Mouse (Mus musculus): ENCODE measurements around the gene Insl5. TPM values are rescaled to one million over a fixed set of nuclear protein-coding genes. Genes with fewer than 3 reads are reported as not detected.

The Insl5 gene
- total RNA-seq, 1 experiment from 2014 or later = not detected

Other genes starting within 250 kb of the Insl5 start
- gene Tctex1d1, start 48.2 kb downstream of the Insl5 start, total RNA-seq (2017) = not detected in 2 replicates
- 260 and 265 TPM in 2 replicates for gene Mier1, start 87.5 kb upstream of the Insl5 start, total RNA-seq (2017)
- 3.4 and 4.8 TPM in 2 replicates for gene Wdr78, start 87.7 kb upstream of the Insl5 start, total RNA-seq (2017)
- gene Slc35d1, start 188.3 kb upstream of the Insl5 start, total RNA-seq (2017) = 7.3 and 7.5 TPM in 2 replicates